Mouse (Mus musculus) ovary, postnatal 36 days (tissue): ENCODE measurements around the gene Pan3.
"Not testable (repeated sequence)": the region's sequence is repeated elsewhere in the genome, so short reads cannot be mapped to it uniquely, and the experiment has no call there.

Experiments
- DNase-seq: peaks from one replicate; pipeline ENCODE4 v3.0.0; 2022; ENCODE audit warnings: low spot score, mixed read lengths

Gene Pan3

GRCm38 (mm10) chr5:147557641-147558040 is 127.7 kb downstream of the Pan3 start:
- DNase-seq, result not testable (repeated sequence)

GRCm38 (mm10) chr5:147563511-147564139 is 133.7 kb downstream of the Pan3 start:
- DNase-seq, result no peak

GRCm38 (mm10) chr5:147564140-147564590 is 134.2 kb downstream of the Pan3 start:
- DNase-seq, result no peak

GRCm38 (mm10) chr5:147565444-147565843 is 135.5 kb downstream of the Pan3 start:
- no peak for DNase-seq

- DNase-seq, result no peak
Observed at GRCm38 (mm10) chr5:147566335-147566734, 136.4 kb downstream of the Pan3 start.

- no peak for DNase-seq
Observed at GRCm38 (mm10) chr5:147572695-147573094, 142.7 kb downstream of the Pan3 start.

- DNase-seq, result no peak
Observed at GRCm38 (mm10) chr5:147573555-147573954, 143.6 kb downstream of the Pan3 start.

- no peak for DNase-seq
Observed at GRCm38 (mm10) chr5:147574517-147574916, 144.6 kb downstream of the Pan3 start.

- no peak for DNase-seq
Observed at GRCm38 (mm10) chr5:147577003-147577402, 147.0 kb downstream of the Pan3 start.

GRCm38 (mm10) chr5:147579148-147579547 is 149.2 kb downstream of the Pan3 start:
- DNase-seq, result no peak

GRCm38 (mm10) chr5:147579691-147580090 is 149.7 kb downstream of the Pan3 start:
- no peak for DNase-seq

GRCm38 (mm10) chr5:147580181-147580580 is 150.2 kb downstream of the Pan3 start:
- no peak for DNase-seq

GRCm38 (mm10) chr5:147583702-147584298 is 153.8 kb downstream of the Pan3 start:
- DNase-seq, result peak; percentile 69

- no peak for DNase-seq
Observed at GRCm38 (mm10) chr5:147584648-147585047, 154.7 kb downstream of the Pan3 start.

- no peak for DNase-seq
Observed at GRCm38 (mm10) chr5:147585070-147585469, 155.1 kb downstream of the Pan3 start.

- DNase-seq, result no peak
Observed at GRCm38 (mm10) chr5:147589814-147590213, 159.9 kb downstream of the Pan3 start.

- no peak for DNase-seq
Observed at GRCm38 (mm10) chr5:147597825-147598224, 167.9 kb downstream of the Pan3 start.
